Mouse (Mus musculus): Measurements from ENCODE around the gene Stra6l.

Stra6l gene

GRCm38 (mm10) chr4:45844355-45844754, 4.1 kb upstream of the Stra6l start:
- DNase-seq (ENCODE audit: low spot score in 2 of 2), result no peak

GRCm38 (mm10) chr4:45846263-45846662, 2.2 kb upstream of the Stra6l start:
- no peak for DNase-seq (ENCODE audit: low spot score in 2 of 2)

GRCm38 (mm10) chr4:45848825-45849156, 327 bp downstream of the Stra6l start:
- no peak for DNase-seq (ENCODE audit: low spot score in 2 of 2)

GRCm38 (mm10) chr4:45849419-45849818, 955 bp downstream of the Stra6l start:
- no peak for DNase-seq (ENCODE audit: low spot score in 2 of 2)

GRCm38 (mm10) chr4:45851640-45852051, 3.2 kb downstream of the Stra6l start:
- DNase-seq (ENCODE audit: low spot score in 2 of 2), result no peak

GRCm38 (mm10) chr4:45853496-45854246, 5.2 kb downstream of the Stra6l start:
- no peak for DNase-seq (ENCODE audit: low spot score in 2 of 2)

- DNase-seq (ENCODE audit: low spot score in 2 of 2), result peak; percentile 28 to 75
These were observed 7.5 kb downstream of the Stra6l start for GRCm38 (mm10) chr4:45855803-45856424.

GRCm38 (mm10) chr4:45861160-45861559, 12.7 kb downstream of the Stra6l start:
- DNase-seq (ENCODE audit: low spot score in 2 of 2), result no peak

- DNase-seq (ENCODE audit: low spot score in 2 of 2), result no peak
These were observed 19.0 kb downstream of the Stra6l start for GRCm38 (mm10) chr4:45867416-45867815.

GRCm38 (mm10) chr4:45869021-45869815, 20.8 kb downstream of the Stra6l start:
- DNase-seq (ENCODE audit: low spot score in 2 of 2), result no peak

- no peak for DNase-seq (ENCODE audit: low spot score in 2 of 2)
These were observed 23.7 kb downstream of the Stra6l start for GRCm38 (mm10) chr4:45872147-45872546.

GRCm38 (mm10) chr4:45878929-45879328, 30.5 kb downstream of the Stra6l start:
- DNase-seq (ENCODE audit: low spot score in 2 of 2), result peak in 1 of 2 experiments; percentile 19

- DNase-seq (ENCODE audit: low spot score in 2 of 2), result no peak
These were observed 34.1 kb downstream of the Stra6l start for GRCm38 (mm10) chr4:45882521-45882920.

- DNase-seq (ENCODE audit: low spot score in 2 of 2), result no peak
These were observed 34.8 kb downstream of the Stra6l start for GRCm38 (mm10) chr4:45883250-45883649.

GRCm38 (mm10) chr4:45889487-45889886, 41.0 kb downstream of the Stra6l start:
- DNase-seq (ENCODE audit: low spot score in 2 of 2), result no peak

GRCm38 (mm10) chr4:45890066-45890761, 41.8 kb downstream of the Stra6l start, which contains the start of gene Ccdc180:
Gene Ccdc180 (plus strand): TSS chr4:45890303.
- peak; percentile 39 to 44 for DNase-seq (ENCODE audit: low spot score in 2 of 2)

GRCm38 (mm10) chr4:45896425-45897081, 48.1 kb downstream of the Stra6l start:
- DNase-seq (ENCODE audit: low spot score in 2 of 2), result no peak

GRCm38 (mm10) chr4:45898413-45898812, 49.9 kb downstream of the Stra6l start:
- no peak for DNase-seq (ENCODE audit: low spot score in 2 of 2)

- DNase-seq (ENCODE audit: low spot score in 2 of 2), result no peak
These were observed 60.8 kb downstream of the Stra6l start for GRCm38 (mm10) chr4:45909256-45909655.

GRCm38 (mm10) chr4:45909924-45910323, 61.5 kb downstream of the Stra6l start:
- DNase-seq (ENCODE audit: low spot score in 2 of 2), result no peak

- DNase-seq (ENCODE audit: low spot score in 2 of 2), result no peak
These were observed 62.8 kb downstream of the Stra6l start for GRCm38 (mm10) chr4:45911256-45911655.
